Mouse (Mus musculus): ENCODE results near the gene Hint1. TPM values are rescaled to one million over a fixed set of nuclear protein-coding genes. Genes with fewer than 3 reads are reported as not detected.
A peak's percentile ranks its signal among the peaks of the same experiment; 100 is the strongest.

Hint1 gene
- total RNA-seq, 2 experiments from 2014 or later = 192 to 203 TPM

DNA sequence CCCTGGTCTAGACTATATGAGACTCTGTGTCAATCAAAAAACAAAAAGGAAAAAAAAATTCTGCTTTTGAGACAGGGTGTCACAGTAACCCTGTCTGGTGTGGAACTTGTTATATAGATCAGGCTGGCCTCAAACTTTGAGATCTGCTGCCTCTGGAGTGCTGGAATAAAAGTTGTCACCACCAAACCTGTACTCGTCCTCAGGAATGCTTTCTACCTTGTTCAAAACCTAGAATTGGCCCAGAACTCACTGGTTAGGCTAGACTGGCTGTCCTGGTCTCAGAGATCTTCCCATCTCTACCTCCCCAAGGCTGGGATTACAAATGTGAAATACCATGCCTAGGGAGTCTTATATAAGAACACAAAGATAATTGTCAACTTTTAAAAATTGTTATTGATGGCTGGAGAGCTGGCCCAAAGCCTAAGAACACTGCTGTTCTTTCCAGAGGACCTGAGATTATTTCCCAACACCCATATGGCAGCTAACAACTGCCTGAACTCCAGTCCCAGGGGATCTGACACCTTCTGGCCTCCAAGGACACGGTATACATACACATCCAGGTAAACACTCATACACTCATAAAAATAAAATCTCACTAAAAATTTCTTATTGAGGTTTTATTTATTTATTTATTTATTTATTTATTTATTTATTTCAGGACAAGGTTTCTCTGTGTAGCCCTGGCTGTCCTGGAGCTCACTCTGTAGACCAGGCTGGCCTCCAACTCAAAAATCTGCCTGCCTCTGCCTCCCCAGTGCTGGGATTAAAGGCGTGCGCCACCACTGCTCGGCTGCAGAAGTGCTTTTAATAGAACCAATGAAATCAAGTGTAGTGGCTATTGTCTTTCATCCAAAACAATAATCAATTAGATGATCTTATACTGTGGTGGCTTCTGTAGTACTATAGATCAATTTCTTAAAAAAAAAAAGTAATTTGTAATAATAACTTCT, 4.4 kb upstream of the Hint1 start:
- no peak for DNase-seq (ENCODE audit: low spot score)

DNA sequence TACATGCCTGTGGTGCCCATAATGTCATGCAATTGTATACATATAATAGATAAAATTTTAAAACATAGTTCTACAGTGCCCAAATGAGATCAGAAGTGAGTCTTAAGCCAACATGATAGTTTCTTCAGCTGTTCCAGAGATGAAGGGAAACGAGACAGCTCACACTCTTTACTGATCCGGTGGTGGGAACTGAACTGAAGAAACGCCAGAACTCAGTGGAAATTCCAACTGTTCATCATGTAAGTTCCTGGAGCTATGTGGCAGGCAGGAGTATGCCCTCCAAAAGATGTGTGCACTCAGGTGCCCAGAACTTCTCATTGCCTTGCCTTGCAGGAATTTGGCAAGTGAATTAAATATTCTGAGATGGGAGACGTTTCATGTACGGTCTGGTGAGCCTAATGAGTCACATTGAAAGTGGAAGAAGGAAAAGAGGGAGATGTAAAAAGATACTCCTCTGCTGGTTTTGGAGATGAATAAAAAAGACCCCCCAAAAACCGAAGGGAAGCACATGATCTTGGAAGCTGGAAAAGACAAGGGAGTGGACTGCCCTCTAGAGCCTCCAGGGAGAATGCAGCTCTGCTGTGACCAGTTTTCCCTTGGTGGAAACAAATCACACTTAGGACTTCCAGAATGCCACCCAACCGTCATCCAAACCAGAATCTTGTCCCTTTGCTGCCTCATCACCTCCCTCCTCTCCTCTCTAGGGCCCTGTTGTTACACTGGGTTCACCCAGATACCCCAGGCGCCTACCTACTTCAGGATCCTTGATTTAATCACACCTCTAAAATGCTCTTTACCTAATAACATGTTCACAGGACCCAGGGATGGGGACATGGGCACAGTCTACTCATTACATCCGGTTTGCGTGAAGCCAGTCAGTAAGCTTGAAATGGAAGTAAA, 3.3 kb upstream of the Hint1 start:
- DNase-seq (ENCODE audit: low spot score) = peak; percentile 55

DNA sequence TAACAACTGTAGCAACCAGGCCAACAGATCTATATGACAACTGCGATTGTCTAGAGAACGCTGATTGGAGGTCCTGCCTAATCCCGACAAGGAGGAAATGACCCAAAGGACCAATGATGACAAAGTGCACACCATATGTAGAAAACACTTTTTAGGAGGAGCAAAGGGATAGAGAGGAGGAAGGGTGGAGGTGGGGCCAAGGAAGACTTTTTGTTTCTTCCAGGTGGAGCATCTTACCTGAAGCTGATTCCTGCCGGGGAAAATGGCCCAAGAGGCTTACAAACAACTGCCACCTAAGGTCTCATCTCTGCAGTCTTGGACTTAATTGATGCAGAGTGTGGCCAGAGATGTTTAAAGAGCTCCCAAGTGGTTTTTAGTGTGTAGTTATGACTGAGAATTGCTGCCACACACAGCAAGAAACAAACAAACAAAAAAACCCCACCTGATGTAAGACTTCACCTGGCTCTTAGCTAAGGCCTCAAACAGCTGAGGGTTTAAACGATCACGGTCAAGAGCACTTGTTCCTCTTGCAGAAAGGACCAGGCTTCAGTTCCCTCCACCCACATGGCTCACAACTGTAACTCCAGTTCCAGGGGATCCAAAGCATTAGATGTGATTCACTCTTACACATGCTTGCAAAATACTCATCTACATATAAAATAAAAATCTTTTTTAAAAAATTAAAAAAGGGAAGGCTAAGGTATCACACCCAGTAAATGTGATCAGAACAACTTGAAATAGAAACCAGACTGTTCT, 675 bp upstream of the Hint1 start:
- no peak for DNase-seq (ENCODE audit: low spot score)

DNA sequence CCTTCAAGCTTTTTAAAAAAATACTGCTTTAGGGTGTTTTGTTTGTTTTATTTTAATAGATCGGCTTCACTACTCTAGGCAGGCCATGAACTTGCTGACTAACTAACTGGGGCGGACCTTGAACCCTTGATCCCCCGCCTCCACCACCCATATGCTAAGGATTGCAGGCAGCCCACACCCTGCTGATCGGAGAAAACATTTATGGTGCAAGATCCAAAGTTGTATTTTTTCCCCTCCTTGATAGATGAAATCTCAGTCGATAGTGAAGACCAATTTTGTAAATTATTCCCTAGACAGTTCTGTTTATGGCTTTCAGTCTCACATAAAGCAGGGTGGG, 834 bp downstream of the Hint1 start:
- DNase-seq (ENCODE audit: low spot score) = no peak

DNA sequence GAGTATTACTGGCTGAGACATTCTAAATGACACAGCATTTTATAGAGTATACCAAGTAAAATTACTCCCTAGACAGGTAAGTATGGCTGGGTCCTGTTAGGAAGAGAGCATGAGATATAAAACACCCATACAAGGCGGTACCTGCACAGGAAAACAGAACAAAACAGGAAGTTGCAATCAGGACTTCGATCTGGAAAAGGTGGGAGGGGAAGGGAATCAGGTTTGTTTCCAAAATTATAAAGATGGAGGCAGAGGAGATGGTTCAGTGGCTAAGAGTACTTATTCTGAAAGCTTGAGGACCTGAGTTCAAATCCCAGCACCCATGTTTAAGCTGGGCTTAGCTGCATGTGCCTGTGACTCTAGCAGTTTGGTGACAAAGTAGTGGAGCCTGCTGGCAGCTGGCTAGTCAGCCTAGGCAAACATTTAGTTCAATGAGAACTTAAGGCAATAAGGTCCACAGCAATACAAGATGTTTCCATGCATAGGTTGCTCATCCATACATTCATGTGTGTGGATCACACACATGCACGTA, 1.8 kb downstream of the Hint1 start:
- DNase-seq (ENCODE audit: low spot score) = no peak

DNA sequence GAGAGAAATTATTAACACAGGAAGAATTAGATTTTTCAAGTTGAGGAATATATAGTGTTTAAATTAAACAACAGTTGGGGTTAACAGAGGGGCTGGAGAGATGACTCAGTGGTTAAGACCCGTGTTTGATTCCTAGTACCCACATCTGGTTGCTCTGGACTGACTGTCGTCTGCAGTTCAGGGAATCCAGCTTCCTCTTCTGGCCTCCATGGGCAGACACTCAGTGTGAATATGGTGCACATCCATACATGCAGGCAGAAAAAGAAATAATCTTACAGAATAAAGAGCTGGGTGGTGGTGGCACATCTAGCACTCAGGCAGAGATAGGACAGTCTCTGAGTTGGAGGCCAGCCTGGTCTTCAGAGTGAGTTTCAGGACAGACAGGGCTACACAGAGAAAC, 2.3 kb downstream of the Hint1 start:
- DNase-seq (ENCODE audit: low spot score) = no peak

DNA sequence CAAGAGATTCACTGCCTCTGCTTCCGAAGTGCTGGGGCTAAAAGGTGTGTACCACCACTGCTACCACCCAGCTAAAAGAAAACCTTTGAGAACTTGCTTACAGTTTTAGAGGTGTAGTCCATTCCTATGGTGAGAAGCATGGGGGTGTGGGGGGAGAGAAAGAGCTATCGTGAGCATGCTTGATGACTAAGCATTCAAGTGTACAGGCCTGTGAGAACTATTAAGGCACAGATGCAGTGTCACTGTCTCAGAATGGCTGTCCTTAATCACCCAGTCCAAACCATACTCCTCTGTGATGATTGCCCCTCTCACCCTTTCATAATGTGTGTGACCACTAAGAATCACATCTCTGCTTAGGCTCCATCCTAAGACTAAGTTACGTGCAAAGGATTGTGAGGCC, 3.1 kb downstream of the Hint1 start:
- no peak for DNase-seq (ENCODE audit: low spot score)

DNA sequence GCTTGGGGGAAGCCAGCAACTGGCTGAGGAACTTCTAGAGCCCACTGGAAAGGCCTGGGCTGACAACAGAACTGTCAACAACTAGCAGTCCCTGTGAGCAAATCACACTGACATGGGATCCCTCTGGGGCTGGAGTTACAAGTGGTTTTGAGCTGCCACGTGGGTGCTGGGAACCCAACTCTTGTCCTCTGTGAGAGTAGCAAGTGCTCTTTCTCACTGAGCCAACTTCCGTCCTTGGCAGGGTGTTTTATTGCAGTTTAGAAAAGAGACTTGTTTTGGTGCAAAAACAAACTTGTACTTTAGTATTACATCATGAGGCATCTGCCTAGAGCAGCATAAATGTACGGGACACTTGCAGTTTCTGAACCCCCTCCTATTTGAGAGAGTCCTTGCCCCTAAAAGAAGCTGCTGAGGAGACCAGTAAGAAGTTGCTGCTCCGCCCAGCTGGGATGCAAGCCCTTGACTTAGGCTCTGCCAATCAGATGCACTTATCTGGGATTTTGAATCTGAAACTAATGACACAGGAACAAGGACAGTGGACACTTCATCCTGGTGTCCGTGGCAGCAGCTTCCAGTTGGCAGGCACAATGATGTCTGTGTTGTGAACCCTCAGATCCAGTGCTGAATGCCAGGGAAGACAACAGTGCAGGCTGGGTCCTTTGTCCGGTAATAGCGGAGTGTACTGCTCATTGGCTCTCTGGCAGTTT, 5.8 kb downstream of the Hint1 start:
- peak; percentile 25 for DNase-seq (ENCODE audit: low spot score)

DNA sequence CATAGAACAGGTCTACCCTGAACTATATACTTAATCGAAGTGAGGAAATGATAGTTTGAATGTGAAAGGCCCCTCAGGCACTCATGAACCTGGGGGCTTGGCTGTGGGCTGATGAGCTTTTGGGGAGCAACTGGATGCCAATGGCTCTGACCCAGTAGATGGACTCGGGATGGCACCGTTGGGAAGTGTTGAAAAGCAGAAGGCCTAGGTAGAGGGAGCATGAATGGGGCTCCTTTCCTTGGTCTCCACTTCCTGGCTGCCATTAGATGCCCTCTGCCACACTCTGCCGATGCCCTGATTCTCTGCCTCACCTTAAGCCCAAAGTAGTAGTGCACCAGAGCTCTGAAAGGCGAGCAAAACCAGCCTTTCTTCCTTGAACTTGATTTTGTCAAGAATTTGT, 9.8 kb downstream of the Hint1 start:
- no peak for DNase-seq (ENCODE audit: low spot score)

DNA sequence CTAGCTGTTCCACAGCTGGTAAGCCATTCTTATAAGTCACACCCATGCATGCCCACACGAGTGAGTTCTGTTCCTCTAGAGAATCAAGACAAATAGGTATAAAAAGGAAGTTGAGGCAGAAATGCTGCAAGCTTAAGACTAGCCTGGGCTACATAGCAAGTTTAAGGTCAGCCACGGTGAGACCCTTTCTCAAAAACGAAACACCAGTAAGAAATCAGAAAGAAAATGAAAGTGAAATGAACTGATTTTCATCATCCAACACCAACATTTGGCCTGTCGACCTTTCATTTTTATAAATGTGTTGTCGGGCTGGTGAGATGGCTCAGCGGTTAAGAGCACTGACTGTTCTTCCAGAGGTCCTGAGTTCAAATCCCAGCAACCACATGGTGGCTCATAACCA, 12.7 kb downstream of the Hint1 start:
- DNase-seq (ENCODE audit: low spot score) = no peak

DNA sequence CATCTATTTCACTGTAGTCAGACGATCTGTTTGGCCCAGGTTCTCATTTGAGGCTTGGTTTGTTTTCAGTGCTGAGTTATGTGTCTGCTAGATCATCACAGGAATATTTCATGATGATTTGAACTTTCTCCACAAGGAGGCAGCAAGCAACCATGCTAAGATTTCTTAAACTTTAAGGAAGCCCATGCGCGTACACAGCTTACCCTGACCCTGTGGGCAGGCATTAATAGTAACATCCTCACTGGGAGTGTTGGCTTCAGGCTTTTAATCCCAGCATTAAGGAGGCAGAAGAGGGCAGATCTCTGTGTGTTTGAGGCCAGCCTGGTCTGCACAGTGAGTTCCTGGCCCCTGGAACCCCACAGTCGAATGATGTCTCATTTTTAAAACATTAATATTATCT, 13.3 kb downstream of the Hint1 start:
- DNase-seq (ENCODE audit: low spot score) = peak; percentile 90

DNA sequence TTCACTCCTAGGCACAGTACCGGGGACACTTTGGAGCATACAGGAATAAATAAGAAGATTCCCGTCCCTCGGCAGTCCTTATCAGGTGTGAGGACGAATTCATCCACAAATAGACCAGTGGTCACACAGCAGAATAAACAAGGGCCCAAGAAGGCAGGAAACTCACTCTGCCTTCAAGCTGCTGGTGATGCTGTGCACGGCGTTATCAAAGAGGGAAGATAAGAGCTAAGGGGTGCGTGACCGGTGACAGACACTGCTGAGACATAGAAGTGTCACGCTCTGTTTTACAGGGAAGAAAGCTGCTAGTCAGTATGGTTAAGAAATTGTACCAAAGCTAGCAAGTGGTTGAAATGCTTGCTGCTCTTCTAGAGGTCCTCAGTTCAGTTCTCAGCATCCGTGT, 13.7 kb downstream of the Hint1 start:
- DNase-seq (ENCODE audit: low spot score) = no peak

DNA sequence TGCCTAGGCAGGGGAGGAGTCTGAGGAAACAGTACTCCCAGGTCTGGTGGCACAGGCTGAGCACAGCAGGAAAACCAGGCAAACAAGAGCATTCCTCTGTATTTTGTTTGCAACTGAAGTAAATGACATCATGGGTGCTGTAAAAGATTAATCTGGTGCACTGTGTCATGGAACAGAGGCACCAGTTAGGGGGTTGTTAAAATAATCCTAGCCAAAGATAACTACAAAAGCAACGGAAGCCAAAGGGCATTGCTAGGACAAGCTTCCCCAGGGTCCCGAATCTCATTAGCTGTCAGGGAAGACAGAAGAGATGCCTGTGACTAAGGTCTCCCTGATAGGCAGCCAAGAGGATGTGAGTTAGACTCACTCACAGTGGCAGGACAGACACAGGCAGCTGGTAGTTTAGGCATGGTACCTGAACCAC, 14.9 kb downstream of the Hint1 start:
- no peak for DNase-seq (ENCODE audit: low spot score)

DNA sequence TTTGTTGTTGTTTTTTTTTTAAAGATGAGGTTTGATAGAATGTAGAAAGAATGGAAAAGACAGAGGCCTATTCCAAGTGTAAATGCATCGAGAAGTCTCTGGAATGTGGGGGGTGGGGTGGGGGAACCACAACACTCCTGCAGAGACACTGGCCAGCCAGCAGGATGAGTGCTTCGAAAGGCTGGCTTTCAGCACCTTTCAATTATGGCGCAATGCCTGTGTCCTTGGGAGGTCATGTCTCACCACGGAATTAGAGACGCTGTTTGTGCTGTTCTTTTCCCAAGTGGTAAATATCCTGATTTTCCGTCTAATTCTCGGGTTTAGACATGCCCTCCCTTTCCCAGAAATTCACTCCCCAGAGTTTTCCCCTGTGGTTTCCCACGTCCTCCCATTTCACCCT, 16.5 kb downstream of the Hint1 start:
- DNase-seq (ENCODE audit: low spot score) = peak; percentile 76

DNA sequence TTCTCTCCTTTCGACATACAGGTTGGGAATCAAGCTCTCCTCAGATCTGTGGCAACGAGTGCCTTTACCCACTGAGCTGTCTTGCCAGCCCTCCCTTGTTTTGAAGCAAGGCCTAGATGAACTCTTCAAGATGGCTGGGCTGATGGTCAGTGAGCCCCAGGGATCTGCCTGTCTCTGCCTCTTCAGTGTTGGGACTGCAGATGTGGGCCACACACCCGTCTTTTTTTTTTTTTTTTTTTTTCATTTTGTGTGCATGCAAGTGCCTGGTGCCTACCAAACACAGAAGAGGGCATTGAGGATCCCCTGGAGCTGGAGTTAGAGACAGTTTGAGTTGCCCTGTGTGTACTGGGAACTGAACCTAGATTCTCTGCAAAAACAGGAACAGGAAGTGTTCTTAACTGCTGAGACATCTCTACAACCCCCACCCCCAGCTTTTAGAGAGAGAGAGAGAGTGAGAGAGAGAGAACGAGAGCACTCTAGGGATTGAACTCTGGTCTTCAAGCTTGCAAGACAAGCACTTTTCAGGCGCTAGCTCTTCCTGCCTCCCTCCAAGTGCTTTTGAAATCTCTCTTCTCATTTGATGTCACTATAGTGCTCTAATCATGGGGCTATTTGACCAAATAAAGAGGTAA, 18.1 kb downstream of the Hint1 start:
- no peak for DNase-seq (ENCODE audit: low spot score)

DNA sequence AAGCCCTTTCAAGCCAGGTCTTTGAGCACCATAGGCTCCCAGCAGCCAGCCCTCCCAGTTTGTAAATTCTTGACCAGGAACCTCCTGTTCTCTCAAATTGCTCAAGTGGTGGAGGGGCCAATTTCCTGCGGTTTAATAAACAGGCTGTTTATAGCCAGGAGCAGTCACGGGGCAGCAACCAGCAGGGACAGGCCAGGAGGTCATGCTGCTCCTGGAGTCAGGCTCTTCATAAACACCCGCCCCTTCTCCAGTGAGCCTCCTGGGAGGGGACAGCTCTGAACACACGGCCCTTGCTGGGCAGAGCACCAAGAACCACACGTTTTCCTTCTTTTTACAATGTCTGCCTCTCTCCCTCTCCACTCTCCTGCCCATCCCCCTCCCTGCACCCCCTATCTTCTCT, 18.8 kb downstream of the Hint1 start:
- DNase-seq (ENCODE audit: low spot score) = peak; percentile 88

DNA sequence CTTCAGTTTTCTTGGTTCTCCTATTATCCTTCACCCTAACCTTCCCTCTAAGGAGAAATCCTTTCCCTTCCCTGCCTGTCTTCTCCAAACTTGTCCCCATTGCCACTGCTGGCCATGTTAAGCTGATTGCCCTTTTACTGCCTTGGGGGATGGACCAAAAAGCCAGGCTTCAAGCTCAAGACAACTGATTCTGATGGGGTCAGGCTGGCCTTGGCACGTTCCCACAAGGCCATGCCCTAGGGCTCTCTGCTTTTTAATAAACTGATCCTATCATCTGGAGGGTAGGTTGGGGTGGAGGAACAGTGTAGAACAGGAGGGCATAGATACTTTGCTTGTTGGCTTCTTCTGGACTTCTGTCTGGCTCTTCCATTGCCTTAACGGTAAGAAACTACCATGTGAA, 19.2 kb downstream of the Hint1 start:
- DNase-seq (ENCODE audit: low spot score) = no peak

DNA sequence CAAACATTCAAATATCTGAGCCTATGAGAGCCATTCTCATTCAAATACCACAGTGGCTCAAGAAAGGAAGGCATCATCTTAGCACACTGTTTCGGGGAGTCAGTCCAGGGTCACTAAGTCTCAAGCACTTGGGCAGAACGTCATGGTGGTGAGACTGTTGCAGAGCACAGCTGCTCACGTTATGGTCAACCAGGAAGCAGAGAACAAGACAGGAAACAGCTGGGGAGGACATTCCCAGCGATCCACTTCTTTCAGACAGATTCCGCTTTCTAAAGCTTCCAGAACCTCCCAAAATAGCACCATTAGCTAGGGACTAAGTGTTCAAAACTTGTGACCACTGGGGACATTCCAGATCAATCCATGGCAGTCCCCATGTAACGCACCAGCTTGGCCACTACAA, 21.7 kb downstream of the Hint1 start:
- no peak for DNase-seq (ENCODE audit: low spot score)

DNA sequence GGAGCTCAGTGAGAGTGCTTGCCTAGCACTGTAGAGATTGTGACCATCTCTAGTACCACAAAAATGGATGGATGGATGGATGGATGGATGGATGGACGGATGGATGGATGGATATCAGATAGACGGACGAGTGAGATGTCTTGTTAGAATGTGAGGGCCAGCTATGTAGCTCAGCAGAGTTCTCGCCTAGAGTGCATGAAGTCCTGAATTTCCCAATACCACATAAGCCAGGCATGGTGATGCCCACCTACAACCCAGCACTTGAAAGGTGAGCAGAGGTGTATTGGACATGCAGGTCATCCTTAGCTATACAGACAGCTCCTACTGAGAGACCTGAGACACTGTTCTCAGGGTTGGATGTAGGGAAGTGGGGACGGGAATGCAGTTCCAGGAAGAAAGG, 25.2 kb downstream of the Hint1 start:
- DNase-seq (ENCODE audit: low spot score) = no peak

DNA sequence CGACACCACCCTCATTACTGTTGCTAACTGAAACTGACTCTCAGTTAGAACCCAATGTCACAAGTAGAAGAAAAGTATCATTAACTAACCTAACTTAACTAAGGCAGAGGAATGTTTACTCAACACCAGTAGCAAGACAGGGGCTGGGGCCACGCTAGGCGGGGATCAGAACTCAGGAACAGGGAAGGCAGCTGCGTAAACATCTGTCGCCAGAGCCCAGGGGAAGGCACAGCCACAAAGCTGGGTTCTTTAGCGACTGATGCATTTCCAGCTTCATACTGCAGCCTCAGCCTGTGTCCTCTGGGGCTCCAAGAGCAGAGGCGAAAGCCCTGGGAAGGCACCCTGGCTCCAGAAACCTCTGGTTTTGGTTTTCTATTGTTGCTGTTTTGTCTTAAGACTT, 25.9 kb downstream of the Hint1 start:
- no peak for DNase-seq (ENCODE audit: low spot score)

Data from gastrocnemius, adult 18-20 months (tissue).